8 mouse cellular contexts compared by ENCODE assay signal in the genomic region with DNA sequence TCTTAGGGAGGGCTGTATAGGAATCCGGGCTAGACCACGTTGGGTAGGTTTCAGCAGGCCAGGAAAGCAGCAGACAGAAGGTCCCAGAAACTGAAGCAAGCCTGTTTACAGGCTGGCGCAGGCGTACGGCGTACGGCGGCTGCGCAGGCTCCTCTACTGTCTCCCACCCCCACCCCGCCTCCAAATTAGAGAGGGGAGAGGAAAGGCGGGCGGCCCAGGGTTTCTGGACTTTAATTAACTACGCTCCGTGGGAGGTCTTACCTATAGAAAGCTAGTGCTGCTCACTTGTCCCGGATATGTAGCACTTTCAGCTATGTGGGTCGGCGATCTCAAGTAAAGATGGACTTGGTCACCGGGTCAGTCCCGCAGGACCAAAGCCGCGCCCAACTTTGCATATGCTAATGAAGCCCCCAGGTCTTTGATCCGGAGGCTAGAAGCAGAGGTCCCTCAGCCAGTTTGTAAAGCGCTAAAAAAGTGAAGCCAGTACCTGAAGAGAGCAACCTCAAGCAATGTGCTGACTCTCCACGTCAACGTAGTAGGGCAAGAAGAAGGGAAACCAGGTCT. TPM values are rescaled to one million over a fixed set of nuclear protein-coding genes. Genes with fewer than 3 reads are reported as not detected.
DNase-seq lines count a peak whose midpoint lies in the region; ATAC-seq and TF ChIP-seq lines count a peak whose summit lies in the region.

Gene Slc19a3, minus strand, starts transcription at position 340 of the 564 bp plus-strand sequence.

- H3K4me1 ChIP-seq in E14TG2a.4 (replicated peaks; ENCODE audit: low read depth, low read length) = peaks cover 25% of the 10 kb centered on the region
- H3K4me1 ChIP-seq in forebrain, embryonic 11.5 days (replicated peaks; ENCODE audit: control insufficient read depth, insufficient read depth, low read length) = peaks cover 2% of the 10 kb centered on the region; the same call in 1 of the 2 replicates
- H3K4me1 ChIP-seq in hindbrain, embryonic 11.5 days (replicated peaks; ENCODE audit: control insufficient read depth, insufficient read depth, low read length) = no peaks in the 10 kb centered on the region
- H3K4me1 ChIP-seq in lung, embryonic 14.5 days (ENCODE audit: insufficient read depth) = no peaks in the 10 kb centered on the region

- H3K27ac ChIP-seq in forebrain, embryonic 11.5 days (ENCODE audit: low read depth, low read length) = no peak within 1 kb of the TSS
- no peak within 1 kb of the TSS for H3K27ac ChIP-seq in hindbrain, embryonic 11.5 days (ENCODE audit: low read depth, low read length)
- H3K27ac ChIP-seq in lung, embryonic 14.5 days (ENCODE audit: low read depth) = no peak within 1 kb of the TSS

- ATAC-seq in forebrain, embryonic 11.5 days (replicated peaks; ENCODE audit: low FRiP score) = peak; percentile 89
- ATAC-seq in hindbrain, embryonic 11.5 days (ENCODE audit: low FRiP score) = peak; percentile 92
- peak; percentile 97 for ATAC-seq in lung, embryonic 14.5 days (ENCODE audit: insufficient read depth)

- H3K4me2 ChIP-seq in forebrain, embryonic 11.5 days (ENCODE audit: low read depth, low read length, severe bottlenecking) = peak within 1 kb of the TSS; percentile 68
- peak within 1 kb of the TSS; percentile 55 for H3K4me2 ChIP-seq in hindbrain, embryonic 11.5 days (replicated peaks; ENCODE audit: low read depth, low read length)
- peak within 1 kb of the TSS; percentile 73 for H3K4me2 ChIP-seq in lung, embryonic 14.5 days

- no peaks in the 10 kb centered on the region for H3K36me3 ChIP-seq in E14TG2a.4 (ENCODE audit: insufficient read depth, low read length)
- no peaks in the 10 kb centered on the region for H3K36me3 ChIP-seq in forebrain, embryonic 11.5 days (ENCODE audit: control insufficient read depth, insufficient read depth, low read length)
- no peaks in the 10 kb centered on the region for H3K36me3 ChIP-seq in hindbrain, embryonic 11.5 days (ENCODE audit: control insufficient read depth, insufficient read depth, low read length)
- H3K36me3 ChIP-seq in lung, embryonic 14.5 days (ENCODE audit: insufficient read depth) = no peaks in the 10 kb centered on the region

- H3K9me3 ChIP-seq in E14TG2a.4 (ENCODE audit: low read length) = no peaks in the 10 kb centered on the region
- H3K9me3 ChIP-seq in forebrain, embryonic 11.5 days (ENCODE audit: control insufficient read depth, low read length) = no peaks in the 10 kb centered on the region
- H3K9me3 ChIP-seq in hindbrain, embryonic 11.5 days (ENCODE audit: control insufficient read depth, low read length) = no peaks in the 10 kb centered on the region
- no peaks in the 10 kb centered on the region for H3K9me3 ChIP-seq in lung, embryonic 14.5 days (ENCODE audit: low read depth, low read length)

- DNase-seq in brain, embryonic 18.5 days (ENCODE audit: low read depth, low spot score) = peak; percentile 34
- DNase-seq in forebrain, embryonic 11.5 days (ENCODE audit: low spot score) = peak; percentile 70
- DNase-seq in hindbrain, embryonic 11.5 days (ENCODE audit: low spot score) = peak; percentile 65
- DNase-seq in layer of hippocampus, postnatal 10 days (ENCODE audit: low spot score in 2 of 2) = peak; percentile 20 to 36
- peak; percentile 80 for DNase-seq in lung, embryonic 14.5 days
- DNase-seq in ovary, postnatal 14 days (ENCODE audit: low spot score) = peak; percentile 5
- no peak for DNase-seq in spleen, adult 12 weeks (ENCODE audit: low spot score)

- no peak for TF ChIP-seq CTCF in E14TG2a.4 (conservative IDR thresholded peaks at IDR 0.05; ENCODE audit: low read length)
- no peak for TF ChIP-seq CTCF in lung, embryonic 14.5 days (IDR thresholded peaks at IDR 0.05; ENCODE audit: low read depth)

- H3K9ac ChIP-seq in forebrain, embryonic 11.5 days (ENCODE audit: low read length) = peak within 1 kb of the TSS; percentile 54
- peak within 1 kb of the TSS; percentile 37 for H3K9ac ChIP-seq in hindbrain, embryonic 11.5 days (ENCODE audit: low read depth, low read length)
- H3K9ac ChIP-seq in lung, embryonic 14.5 days = peak within 1 kb of the TSS; percentile 59

- peaks cover 5% of the 10 kb centered on the region; the same call in 1 of the 2 replicates for H3K27me3 ChIP-seq in E14TG2a.4 (ENCODE audit: insufficient read depth, low read length)
- H3K27me3 ChIP-seq in forebrain, embryonic 11.5 days (ENCODE audit: control insufficient read depth, insufficient read depth, low read length) = no peaks in the 10 kb centered on the region; the same call in 1 of the 2 replicates
- no peaks in the 10 kb centered on the region for H3K27me3 ChIP-seq in hindbrain, embryonic 11.5 days (ENCODE audit: control insufficient read depth, insufficient read depth, low read length)
- no peaks in the 10 kb centered on the region for H3K27me3 ChIP-seq in lung, embryonic 14.5 days (ENCODE audit: insufficient read depth, low read length)

- H3K4me3 ChIP-seq in E14TG2a.4 (replicated peaks; ENCODE audit: low read length) = peak within 1 kb of the TSS; percentile 73
- H3K4me3 ChIP-seq in forebrain, embryonic 11.5 days (ENCODE audit: low read depth, low read length) = peak within 1 kb of the TSS; percentile 42
- H3K4me3 ChIP-seq in hindbrain, embryonic 11.5 days (ENCODE audit: low read depth, low read length) = peak within 1 kb of the TSS; percentile 38
- peak within 1 kb of the TSS; percentile 48 for H3K4me3 ChIP-seq in lung, embryonic 14.5 days (ENCODE audit: low read depth, low read length)

- WGBS in forebrain, embryonic 11.5 days = under 1% methylated on average over 25 of the region's 25 CpGs
- WGBS in hindbrain, embryonic 11.5 days = under 1% methylated on average over 24 of the region's 25 CpGs
- 1% methylated on average over 25 of the region's 25 CpGs for WGBS in lung, embryonic 14.5 days

RNA-seq across cellular contexts. Expression of gene Slc19a3, which starts in this region (rescaled TPM):
- 0.40 and 0.48 TPM in 2 replicates for polyA plus RNA-seq in forebrain, embryonic 11.5 days (2014; fragmentation: Nextera tagmentation; extraction: Ambion mirVana)
- 0.20 and 0.34 TPM in 2 replicates for polyA plus RNA-seq in hindbrain, embryonic 11.5 days (2014; fragmentation: Nextera tagmentation; extraction: Ambion mirVana)
- total RNA-seq in layer of hippocampus, postnatal 10 days (2021) = 1 to 10 TPM; 1.2 to 2.0 TPM
- 0.51 and 0.80 TPM in 2 replicates for polyA plus RNA-seq in lung, embryonic 14.5 days (2014; fragmentation: Nextera tagmentation; extraction: Ambion mirVana)

Comparison
In these comparisons a context has a peak if more than half of its experiments do, and no peak if none do; other contexts are left out.
1. Peak in DNase-seq, ATAC-seq, H3K4me3 ChIP-seq, H3K9ac ChIP-seq and H3K4me2 ChIP-seq in forebrain, embryonic 11.5 days; RNA of the gene not detected or under 1 TPM.
2. Peak in DNase-seq, ATAC-seq, H3K4me3 ChIP-seq, H3K9ac ChIP-seq and H3K4me2 ChIP-seq in hindbrain, embryonic 11.5 days; RNA of the gene not detected or under 1 TPM.
3. Peak in DNase-seq, ATAC-seq, H3K4me3 ChIP-seq, H3K9ac ChIP-seq and H3K4me2 ChIP-seq in lung, embryonic 14.5 days; RNA of the gene not detected or under 1 TPM.